Mouse (Mus musculus) E14TG2a.4 (cell line): ENCODE data around the gene Gm5795.
"Not testable (repeated sequence)": the region's sequence is repeated elsewhere in the genome, so short reads cannot be mapped to it uniquely, and the experiment has no call there.

Experiments used
- H3K27me3 ChIP-seq: 2 replicates; pipeline ENCODE4 v1.6.1; 2014; ENCODE audit warnings: low read length, control low read depth; ENCODE audit not compliant: insufficient read depth
- H3K36me3 ChIP-seq: 2 replicates; pipeline ENCODE4 v1.6.1; 2014; ENCODE audit warnings: low read length, control low read depth; ENCODE audit not compliant: insufficient read depth
- H3K4me1 ChIP-seq: replicated peaks from 2 replicates; pipeline ENCODE4 v1.6.1; 2014; ENCODE audit warnings: low read depth, low read length, control low read depth
- H3K4me3 ChIP-seq: replicated peaks from 2 replicates; pipeline ENCODE4 v1.5.1; 2014; ENCODE audit warnings: mild to moderate bottlenecking, low read length
- H3K9me3 ChIP-seq: 2 replicates; pipeline ENCODE4 v1.6.1; 2014; ENCODE audit warnings: low read length, control low read depth

Gene Gm5795

GRCm38 (mm10) chr14:3187955-3188354, at the start of gene Gm5795:
Gm5795 (plus strand) TSS chr14:3188255.
- not testable (repeated sequence) for H3K9me3 ChIP-seq, H3K27me3 ChIP-seq, H3K4me1 ChIP-seq, H3K36me3 ChIP-seq, H3K4me3 ChIP-seq

- H3K36me3 ChIP-seq, H3K4me3 ChIP-seq, H3K9me3 ChIP-seq, H3K27me3 ChIP-seq, H3K4me1 ChIP-seq: not testable (repeated sequence)
Measured at GRCm38 (mm10) chr14:3208272-3209152, 20.5 kb downstream of the Gm5795 start, which contains the start of gene D830030K20Rik. D830030K20Rik (plus strand) TSS chr14:3208488.

GRCm38 (mm10) chr14:3209367-3209766, 21.3 kb downstream of the Gm5795 start:
- not testable (repeated sequence) for H3K4me1 ChIP-seq, H3K4me3 ChIP-seq, H3K36me3 ChIP-seq, H3K9me3 ChIP-seq, H3K27me3 ChIP-seq
